Mouse (Mus musculus) gastrocnemius, postnatal 25 days (tissue): ENCODE measurements around the gene Gstt3. TPM values are rescaled to one million over a fixed set of nuclear protein-coding genes. Genes with fewer than 3 reads are reported as not detected.

Experiments used
- DNase-seq: peaks from one replicate; pipeline ENCODE4 v3.0.0; 2022
- long read RNA-seq, 2 experiments: library from polyadenylated mRNA; stranded (forward); transcript quantifications; one replicate each; pipeline ENCODE4 v2.0.0; 2021
- total RNA-seq, 2 experiments: library from RNA; stranded (reverse); gene quantifications; 1 replicate in 1 of 2; 2 replicates in 1 of 2; pipeline ENCODE4 v1.2.3; 2021

The Gstt3 gene
- 1 to 10 TPM; 4.0 to 4.7 TPM for total RNA-seq
- long read RNA-seq, experiment 1, transcript Gstt3-201 (5 exons, 1,880 nt), result major isoform, 12 of 14 reads
- long read RNA-seq, experiment 1, partial matches to known transcripts, result 1 of 14 reads
- long read RNA-seq, experiment 1, other reads (novel, unspliced or antisense), result 1 of 14 reads
- long read RNA-seq, experiment 2, transcript Gstt3-201 (5 exons, 1,880 nt), result major isoform, 7 of 8 reads
- long read RNA-seq, experiment 2, partial matches to known transcripts, result 0 of 8 reads
- long read RNA-seq, experiment 2, other reads (novel, unspliced or antisense), result 1 of 8 reads

GRCm38 (mm10) chr10:75780769-75781578 lies at the start of gene Gstt3, which contains the start of gene Gm20441:
Gene Gstt3 (minus strand): TSS chr10:75781414.
Gene Gm20441 (minus strand): TSS chr10:75780954.
- DNase-seq, result peak; percentile 74

- DNase-seq, result no peak
These were observed 49.1 kb upstream of the Gstt3 start for GRCm38 (mm10) chr10:75830275-75830670.

GRCm38 (mm10) chr10:75829529-75830274 lies 48.5 kb upstream of the Gstt3 start:
- no peak for DNase-seq

- DNase-seq, result peak; percentile 91
These were observed 47.3 kb upstream of the Gstt3 start for GRCm38 (mm10) chr10:75828500-75828931.

GRCm38 (mm10) chr10:75827668-75828360 lies 46.6 kb upstream of the Gstt3 start:
- peak; percentile 72 for DNase-seq

GRCm38 (mm10) chr10:75824530-75824929 lies 43.3 kb upstream of the Gstt3 start:
- no peak for DNase-seq

- DNase-seq, result no peak
These were observed 42.6 kb upstream of the Gstt3 start for GRCm38 (mm10) chr10:75823782-75824181.

- DNase-seq, result no peak
These were observed 41.2 kb upstream of the Gstt3 start, which contains the start of gene Gstt4 for GRCm38 (mm10) chr10:75822443-75822842. Gene Gstt4 (minus strand): TSS chr10:75822543.

GRCm38 (mm10) chr10:75819882-75820281 lies 38.7 kb upstream of the Gstt3 start:
- no peak for DNase-seq

- no peak for DNase-seq
These were observed 37.4 kb upstream of the Gstt3 start for GRCm38 (mm10) chr10:75818641-75819040.

- DNase-seq, result no peak
These were observed 23.0 kb upstream of the Gstt3 start for GRCm38 (mm10) chr10:75804217-75804616.

- peak; percentile 64 for DNase-seq
These were observed 17.0 kb upstream of the Gstt3 start, which contains the start of gene Gstt1 for GRCm38 (mm10) chr10:75798176-75798696. Gene Gstt1 (minus strand): TSS chr10:75798584.

GRCm38 (mm10) chr10:75797619-75798175 lies 16.5 kb upstream of the Gstt3 start:
- peak; percentile 68 for DNase-seq

- DNase-seq, result no peak
These were observed 15.7 kb upstream of the Gstt3 start for GRCm38 (mm10) chr10:75796731-75797516.

- DNase-seq, result no peak
These were observed 13.7 kb upstream of the Gstt3 start for GRCm38 (mm10) chr10:75794880-75795279.

- DNase-seq, result no peak
These were observed 9.6 kb upstream of the Gstt3 start for GRCm38 (mm10) chr10:75790773-75791172.

GRCm38 (mm10) chr10:75789841-75790240 lies 8.6 kb upstream of the Gstt3 start:
- DNase-seq, result no peak

GRCm38 (mm10) chr10:75789081-75789735 lies 8.0 kb upstream of the Gstt3 start:
- DNase-seq, result no peak

GRCm38 (mm10) chr10:75788277-75788676 lies 7.1 kb upstream of the Gstt3 start:
- no peak for DNase-seq

GRCm38 (mm10) chr10:75785442-75785841 lies 4.2 kb upstream of the Gstt3 start:
- DNase-seq, result no peak
